ENCODE assay signal across 9 mouse cellular contexts in genomic region chr12:76512731-76513130, GRCm38 (mm10). TPM values are rescaled to one million over a fixed set of nuclear protein-coding genes. Genes with fewer than 3 reads are reported as not detected.
DNase-seq lines count a peak whose midpoint lies in the region; ATAC-seq and TF ChIP-seq lines count a peak whose summit lies in the region.
"Had no signal": no experiment of that assay in that cellular context is flagged by ENCODE, and none has a peak within 500 bp of the region (broad histone marks: within the 10 kb centered on the region; RNA-seq: fewer than 3 reads in every experiment).

No protein-coding gene starts in this region.

- H3K4me3 ChIP-seq in heart, embryonic 11.5 days (ENCODE audit: low read depth, low read length) = no peak overlapping the region
- H3K4me3 ChIP-seq in heart, postnatal 0 days (ENCODE audit: low read depth, low read length) = no peak overlapping the region

- 53% methylated on average over 1 of the region's 1 CpGs for WGBS in heart, embryonic 11.5 days (ENCODE audit: insufficient replicate concordance)
- 17% methylated on average over 1 of the region's 1 CpGs for WGBS in heart, postnatal 0 days

- H3K27me3 ChIP-seq in heart, embryonic 11.5 days (ENCODE audit: control insufficient read depth, insufficient read depth, low read length) = no peaks in the 10 kb centered on the region
- H3K27me3 ChIP-seq in heart, postnatal 0 days (ENCODE audit: control insufficient read depth, insufficient read depth, low read length) = no peaks in the 10 kb centered on the region

- H3K9ac ChIP-seq in heart, embryonic 11.5 days (ENCODE audit: low read depth, low read length) = no peak overlapping the region
- H3K9ac ChIP-seq in heart, postnatal 0 days (replicated peaks; ENCODE audit: low read depth, low read length) = no peak overlapping the region

- H3K27ac ChIP-seq in heart, embryonic 11.5 days (ENCODE audit: low read depth, low read length) = no peak overlapping the region
- H3K27ac ChIP-seq in heart, postnatal 0 days (ENCODE audit: low read depth) = no peak overlapping the region

- no peak overlapping the region for H3K4me2 ChIP-seq in heart, embryonic 11.5 days
- no peak overlapping the region for H3K4me2 ChIP-seq in heart, postnatal 0 days (ENCODE audit: low read depth, low read length)

- peaks cover 6% of the 10 kb centered on the region for H3K4me1 ChIP-seq in heart, embryonic 11.5 days (ENCODE audit: control insufficient read depth, insufficient read depth, low read length)
- H3K4me1 ChIP-seq in heart, postnatal 0 days (ENCODE audit: control insufficient read depth, insufficient read depth) = no peaks in the 10 kb centered on the region

- no peak for TF ChIP-seq CTCF in heart, postnatal 0 days (IDR thresholded peaks at IDR 0.05; ENCODE audit: low read depth)

- ATAC-seq in heart, embryonic 11.5 days (replicated peaks; ENCODE audit: insufficient number of reproducible peaks, low FRiP score, low TSS enrichment) = no peak
- peak; percentile 41 for ATAC-seq in heart, postnatal 0 days (ENCODE audit: insufficient read depth, low read depth)
- ATAC-seq: hindbrain, embryonic 16.5 days had no signal

- peak; percentile 68 to 81 for DNase-seq in heart, adult 18-20 months
- DNase-seq in Muller cell, postnatal 12 days (ENCODE audit: inconsistent ontology term) = peak; percentile 70
- DNase-seq in cerebellum, adult 11-12 months = peak; percentile 79
- no peak for DNase-seq in heart, postnatal 0 days (ENCODE audit: low spot score)
- no peak for DNase-seq in retina, embryonic 14.5 days (ENCODE audit: low spot score)
- DNase-seq in right cerebral cortex, postnatal 36 days (ENCODE audit: low spot score in 2 of 2) = no peak
- no peak for DNase-seq in right cerebral cortex, adult 2 months (ENCODE audit: low spot score in 2 of 2)

- no peaks in the 10 kb centered on the region for H3K36me3 ChIP-seq in heart, embryonic 11.5 days (ENCODE audit: control insufficient read depth, insufficient read depth, low read length)
- no peaks in the 10 kb centered on the region for H3K36me3 ChIP-seq in heart, postnatal 0 days (replicated peaks; ENCODE audit: control insufficient read depth, insufficient read depth, low read length)

- no peaks in the 10 kb centered on the region for H3K9me3 ChIP-seq in heart, embryonic 11.5 days (replicated peaks; ENCODE audit: control insufficient read depth, low read length)
- H3K9me3 ChIP-seq in heart, postnatal 0 days (replicated peaks; ENCODE audit: control insufficient read depth, low read length) = no peaks in the 10 kb centered on the region

- no peak for TF ChIP-seq EP300 in heart, postnatal 0 days (IDR thresholded peaks at IDR 0.05; ENCODE audit: low read depth)

RNA-seq across cellular contexts. Expression of gene Plekhg3, which starts 18.0 kb away (rescaled TPM):
- total RNA-seq in heart, adult 18-20 months (2021) = 10 to 100 TPM; 10.6 to 11.4 TPM
- 4.4 and 5.4 TPM in 2 replicates for polyA plus RNA-seq in heart, embryonic 11.5 days (2014; fragmentation: Nextera tagmentation; extraction: Ambion mirVana)
- total RNA-seq in heart, postnatal 0 days (2014; rRNA removed; ENCODE audit: low replicate concordance) = 17.7 and 21.7 TPM in 2 replicates
- polyA plus RNA-seq in heart, postnatal 0 days (2015; fragmentation: Nextera tagmentation; extraction: Ambion mirVana) = 3.7 TPM in 2 replicates

Comparison
In these comparisons a context has a peak if more than half of its experiments do, and no peak if none do; other contexts are left out.
1. DNase-seq: peak in heart, adult 18-20 months (2 of 2), Muller cell, postnatal 12 days (single experiment) and cerebellum, adult 11-12 months (single experiment); none in heart, postnatal 0 days (single experiment), retina, embryonic 14.5 days (single experiment), right cerebral cortex, postnatal 36 days (0 of 2) and right cerebral cortex, adult 2 months (0 of 2).